Mouse (Mus musculus) forelimb bud, embryonic 11.5 days (tissue): ENCODE data around the gene Pgm2.

Experiments
- DNase-seq: peaks from one replicate; pipeline ENCODE4 v3.0.0-alpha.2; 2012; ENCODE audit warnings: low read depth, low spot score

Pgm2 gene

DNA sequence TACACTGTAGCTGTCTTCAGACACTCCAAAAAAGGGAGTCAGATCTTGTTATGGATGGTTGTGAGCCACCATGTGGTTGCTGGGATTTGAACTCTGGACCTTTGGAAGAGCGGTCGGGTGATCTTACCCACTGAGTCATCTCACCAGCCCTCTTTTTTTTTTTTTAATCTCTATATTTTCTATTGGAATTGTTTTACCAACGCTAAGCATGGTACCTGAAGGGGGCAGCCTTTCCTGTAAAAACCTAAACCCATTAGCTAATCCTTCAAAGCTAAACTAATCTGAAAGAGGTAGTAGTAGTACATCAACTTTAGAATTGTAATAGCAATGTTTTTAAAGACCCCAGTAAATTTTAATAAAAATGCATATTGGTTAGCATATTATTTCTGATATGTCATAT, 17.2 kb upstream of the Pgm2 start:
- DNase-seq = no peak

DNA sequence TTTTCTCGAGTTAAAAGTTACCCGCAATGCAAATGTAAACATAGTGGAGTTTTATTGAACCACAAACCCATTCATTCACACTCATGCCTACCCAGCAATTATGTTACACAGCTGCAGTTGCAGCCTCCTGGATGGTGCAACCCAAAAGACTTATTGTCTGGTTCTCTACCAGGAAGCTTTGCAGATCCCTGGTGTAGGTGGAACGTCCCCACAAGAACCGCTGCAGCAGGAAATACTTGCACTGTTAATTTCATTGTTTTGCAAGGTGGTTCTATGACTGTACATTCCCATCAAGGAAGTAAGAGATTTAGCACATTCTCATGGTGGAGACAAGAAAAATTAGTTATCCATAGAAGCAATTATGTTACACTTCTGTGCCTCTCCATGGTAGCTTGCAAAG, 15.4 kb upstream of the Pgm2 start:
- DNase-seq = no peak

DNA sequence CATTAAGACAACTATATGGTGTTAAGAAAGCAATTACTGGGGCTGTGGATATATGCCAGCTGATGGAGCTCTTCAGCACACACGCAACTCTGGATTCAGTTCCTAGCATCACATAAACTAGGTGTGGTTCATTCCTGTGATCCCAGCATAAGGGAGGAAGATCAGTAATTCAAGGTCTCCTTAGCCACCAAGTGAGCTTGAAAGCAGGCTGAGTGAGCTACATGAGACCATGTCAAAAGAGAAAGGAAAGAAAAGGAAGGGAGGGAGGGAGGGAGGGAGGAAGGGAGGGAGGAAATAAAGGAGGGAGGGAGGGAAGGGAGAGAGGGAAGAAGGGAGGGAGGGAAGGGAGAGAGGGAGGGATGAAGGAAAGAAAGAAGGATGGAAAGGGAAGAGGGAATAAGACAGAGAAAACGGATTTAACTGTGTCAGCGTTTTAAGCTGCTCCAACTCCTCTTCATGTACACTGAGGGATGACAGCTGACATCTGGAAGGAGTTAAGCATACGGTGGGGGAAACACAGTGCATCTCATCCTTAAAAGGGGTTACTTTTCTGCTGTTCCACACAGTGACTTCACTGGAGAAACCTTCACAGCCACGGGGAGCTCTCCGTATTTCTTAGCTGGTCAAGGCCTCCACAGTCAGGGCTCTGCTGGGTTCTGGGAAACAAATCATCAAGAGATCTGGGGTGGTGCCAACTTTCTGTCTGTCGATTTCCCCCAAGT, 13.8 kb upstream of the Pgm2 start:
- no peak for DNase-seq

DNA sequence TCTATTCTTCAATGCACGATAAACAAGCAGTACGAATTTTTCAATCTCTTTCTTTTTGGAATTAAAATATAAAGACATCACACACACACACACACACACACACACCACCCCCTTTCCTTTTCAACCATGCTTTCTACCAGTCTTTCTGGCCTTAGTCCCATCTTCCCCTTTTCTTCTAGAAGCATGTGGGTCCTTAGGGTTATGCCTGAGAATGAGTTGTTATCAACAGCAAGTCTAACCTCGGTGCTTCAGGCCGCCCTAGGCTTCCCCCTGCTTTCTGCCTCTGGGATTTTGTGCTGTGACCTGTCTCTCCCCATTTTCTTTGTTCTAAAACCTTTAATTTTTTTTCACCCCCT, 13.3 kb upstream of the Pgm2 start:
- no peak for DNase-seq

- DNase-seq = no peak
These were observed 9.0 kb upstream of the Pgm2 start for GRCm38 (mm10) chr5:64083447-64084359.

DNA sequence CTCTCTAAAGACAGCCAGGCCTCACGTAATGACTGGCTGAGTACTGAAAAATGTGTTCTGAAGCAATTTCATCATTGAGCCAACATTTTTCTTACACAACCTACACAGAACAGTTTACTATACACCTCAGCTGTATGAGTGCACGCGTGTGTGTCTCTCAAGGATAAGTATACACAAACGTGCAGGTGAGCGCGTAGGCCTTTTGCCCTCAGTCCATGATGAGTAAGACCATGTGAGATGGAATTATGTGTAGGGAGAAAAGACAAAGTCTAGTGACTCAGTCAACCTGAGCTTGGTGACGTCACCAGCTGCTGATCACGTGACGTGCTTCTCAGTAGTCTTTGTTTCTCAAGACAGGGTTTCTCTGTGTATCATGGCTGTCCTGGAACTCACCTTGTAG, 7.3 kb upstream of the Pgm2 start:
- DNase-seq = no peak

GRCm38 (mm10) chr5:64088740-64089139, 4.0 kb upstream of the Pgm2 start:
- DNase-seq = no peak

GRCm38 (mm10) chr5:64093349-64093871, 660 bp downstream of the Pgm2 start:
- DNase-seq = no peak

DNA sequence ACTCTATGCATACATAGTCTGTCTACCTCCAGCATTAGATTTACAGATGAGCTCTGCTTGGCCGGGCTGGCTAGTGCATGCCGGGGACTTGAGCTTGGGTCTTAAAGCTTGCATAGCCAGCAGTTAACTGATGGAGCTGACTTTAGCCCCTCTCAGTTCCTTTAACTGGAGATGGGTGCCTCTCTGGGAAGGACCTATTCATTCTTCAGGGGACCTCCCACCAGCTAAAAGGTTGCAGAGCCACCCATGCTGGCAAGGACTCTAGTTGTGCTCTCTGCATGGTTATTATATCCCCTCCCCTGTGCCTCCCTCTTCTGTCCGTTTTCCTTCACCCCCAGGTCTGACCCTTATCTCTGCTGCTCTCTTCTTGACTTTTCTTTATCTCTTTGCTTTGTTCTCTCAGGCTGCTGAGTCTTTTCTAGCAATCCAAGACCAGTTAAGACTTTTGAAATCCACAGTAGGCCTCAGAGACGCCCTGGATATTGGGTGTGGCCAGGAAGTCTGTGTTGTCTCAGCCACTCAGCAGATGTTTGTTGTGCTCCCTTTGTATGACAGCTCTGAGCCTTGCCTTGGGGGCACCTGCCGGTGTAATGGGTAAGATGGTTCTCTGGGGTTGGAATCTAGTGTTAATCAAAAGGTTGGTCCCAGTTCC, 2.7 kb downstream of the Pgm2 start:
- no peak for DNase-seq

DNA sequence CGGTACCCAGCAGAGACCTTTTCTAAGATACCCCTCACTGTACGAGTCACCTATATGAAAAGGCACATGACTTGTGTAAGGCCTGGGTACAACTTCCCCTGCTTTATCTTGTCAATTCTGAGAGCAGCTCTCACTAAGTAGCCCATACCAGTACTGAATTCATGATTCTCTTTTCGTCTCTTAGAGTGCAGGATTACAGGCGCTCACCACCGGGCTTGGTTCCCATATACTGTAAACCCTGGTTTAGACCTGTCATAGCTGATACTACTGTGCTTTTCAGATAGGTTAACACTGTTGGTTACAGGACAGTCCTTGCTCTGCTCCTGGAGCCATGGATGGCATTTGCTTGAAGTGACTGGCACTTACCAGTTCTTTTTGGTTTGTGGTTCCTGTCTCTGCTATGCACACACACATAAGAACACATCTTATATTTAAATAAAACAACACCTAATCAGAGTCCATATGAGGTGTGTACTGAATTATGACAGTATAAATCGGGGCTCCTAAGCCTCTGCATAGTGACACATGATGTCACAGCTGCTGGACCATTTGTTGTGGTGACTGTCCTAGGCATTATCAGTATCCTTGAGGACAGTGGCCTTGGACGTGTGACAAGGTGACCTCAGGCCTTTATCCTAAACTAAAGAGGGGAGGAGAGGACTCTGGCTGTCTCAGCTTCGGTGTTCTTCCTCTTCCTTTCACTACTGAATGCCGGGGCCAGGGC, 9.4 kb downstream of the Pgm2 start:
- no peak for DNase-seq

- DNase-seq = no peak
These were observed 9.9 kb downstream of the Pgm2 start for GRCm38 (mm10) chr5:64102717-64103075.

GRCm38 (mm10) chr5:64107596-64108289, 15.0 kb downstream of the Pgm2 start:
- no peak for DNase-seq

GRCm38 (mm10) chr5:64109217-64109616, 16.5 kb downstream of the Pgm2 start:
- no peak for DNase-seq

DNA sequence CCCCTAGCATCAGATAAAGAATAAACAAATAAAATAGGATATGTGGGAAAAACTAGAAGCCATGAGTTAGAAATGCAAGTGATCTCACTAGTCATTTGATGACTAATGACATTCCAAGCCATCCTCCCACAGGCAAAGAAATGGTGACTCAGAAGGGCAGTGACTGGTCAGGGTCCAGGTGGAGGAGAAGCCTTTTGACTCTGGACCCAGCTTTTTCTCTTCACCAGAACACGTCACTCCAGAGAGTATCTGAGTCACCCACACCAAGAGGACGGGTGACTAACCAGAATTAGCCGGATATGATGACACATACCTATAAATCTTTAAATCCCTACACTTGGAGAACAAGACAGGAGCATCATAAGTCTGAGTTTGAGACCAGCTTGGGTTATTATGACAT, 19.6 kb downstream of the Pgm2 start:
- DNase-seq = no peak

GRCm38 (mm10) chr5:64114210-64114609, 21.5 kb downstream of the Pgm2 start:
- DNase-seq = no peak

- DNase-seq = no peak
These were observed 24.4 kb downstream of the Pgm2 start for GRCm38 (mm10) chr5:64117191-64117590.

GRCm38 (mm10) chr5:64125783-64126182, 33.0 kb downstream of the Pgm2 start:
- DNase-seq = no peak

DNA sequence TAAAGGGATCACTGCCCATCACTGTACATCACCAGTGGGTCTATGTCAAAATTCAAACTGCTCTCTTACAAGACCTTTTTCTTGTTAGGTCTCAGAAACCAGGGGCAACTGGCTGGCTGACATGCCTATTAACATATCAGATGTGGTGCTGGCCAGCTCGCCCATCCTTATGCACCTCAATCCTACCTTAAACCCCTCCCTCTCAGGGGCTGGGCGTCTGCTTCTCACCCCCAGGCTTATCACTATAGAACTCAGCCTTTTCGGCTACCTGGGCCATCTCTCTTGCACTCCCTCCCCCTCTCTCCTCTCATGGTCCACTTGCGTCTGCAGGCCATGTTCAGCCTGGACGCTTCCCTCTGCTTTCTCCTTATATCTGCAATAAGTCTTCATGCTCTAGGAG, 38.8 kb downstream of the Pgm2 start:
- no peak for DNase-seq

DNA sequence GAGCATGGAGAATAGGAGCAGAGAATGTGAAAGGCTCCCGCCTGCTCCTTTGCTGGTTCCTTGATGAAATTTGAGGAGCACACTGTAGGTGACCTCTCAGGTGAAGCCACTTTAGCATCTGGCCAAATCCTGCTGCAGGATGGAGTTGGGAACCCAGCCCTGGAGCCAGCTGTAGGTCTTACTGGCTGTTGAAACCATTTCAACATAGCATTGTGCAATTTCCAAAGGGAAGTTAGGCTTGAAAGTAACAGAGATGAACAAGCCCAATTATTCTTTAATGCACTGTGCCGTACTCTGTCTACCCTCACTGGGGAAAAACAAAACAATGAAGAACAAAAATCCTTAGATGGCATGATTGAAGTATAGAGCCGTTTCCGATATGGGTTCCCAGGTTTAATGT, 41.2 kb downstream of the Pgm2 start:
- no peak for DNase-seq

- DNase-seq = no peak
These were observed 43.6 kb downstream of the Pgm2 start for GRCm38 (mm10) chr5:64136325-64136724.

- no peak for DNase-seq
These were observed 47.5 kb downstream of the Pgm2 start for GRCm38 (mm10) chr5:64140202-64140601.
